Mouse (Mus musculus) ES-Bruce4 (cell line): ENCODE results near the gene Prkaa2.

Experiments used
- CTCF ChIP-seq: IDR thresholded peaks from one replicate; pipeline ENCODE4 v1.8.1; 2011; ENCODE audit warnings: low read depth, low read length
- POLR2A ChIP-seq: IDR thresholded peaks from one replicate; pipeline ENCODE4 v1.8.1; 2011; ENCODE audit warnings: low read length; ENCODE audit not compliant: insufficient read depth

- TF ChIP-seq POLR2A: no peak
- TF ChIP-seq CTCF: no peak
These were observed 19.5 kb upstream of the Prkaa2 start for GRCm38 (mm10) chr4:105129212-105129611.
